Mouse (Mus musculus): ENCODE results near the gene Sbp.
"Not testable (repeated sequence)": the region's sequence is repeated elsewhere in the genome, so short reads cannot be mapped to it uniquely, and the experiment has no call there.

Sbp gene

DNA sequence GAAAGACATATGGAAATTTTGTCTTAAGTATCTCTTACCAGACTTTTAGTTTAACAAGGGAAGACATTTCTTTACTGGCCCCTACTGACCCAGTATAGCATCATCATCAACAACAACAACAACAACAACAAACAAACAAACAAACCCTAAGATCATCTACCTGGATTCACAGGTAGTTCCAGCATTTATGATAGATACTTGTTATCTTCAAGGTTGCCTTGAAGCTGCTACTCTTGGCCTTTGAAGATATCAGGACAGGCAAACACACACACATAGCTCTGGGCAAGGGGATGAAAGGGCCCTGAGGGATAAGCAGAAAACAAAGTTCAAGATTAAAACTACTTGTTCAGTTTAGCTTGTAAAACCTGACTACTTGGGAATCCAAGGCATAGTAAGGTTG is at the start of gene Sbp:
Gene Sbp, plus strand, starts transcription at position 301 of the 400 bp plus-strand sequence.
- DNase-seq, result no peak

DNA sequence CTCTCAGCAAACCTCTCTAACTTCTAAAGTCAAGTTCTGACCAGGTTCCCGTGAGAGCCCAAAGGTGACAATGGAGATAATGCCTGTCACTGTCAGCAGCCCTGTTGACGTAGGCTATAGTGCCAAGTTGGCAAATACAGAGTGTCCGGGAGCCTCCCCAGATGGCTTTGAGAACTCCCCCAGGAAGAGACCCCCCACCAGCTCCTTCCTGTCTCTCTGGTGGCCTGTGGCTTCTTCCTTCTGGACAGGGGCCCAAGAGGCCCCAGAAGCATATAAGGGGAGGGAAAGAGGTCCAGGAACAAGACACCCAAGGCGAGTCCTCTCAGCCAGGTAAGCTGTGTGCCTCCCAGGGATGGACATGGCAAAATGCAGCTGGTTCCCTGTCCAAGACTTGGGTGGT is 24.3 kb upstream of the Sbp start, which contains the start of gene Dcpp3:
Gene Dcpp3, plus strand, starts transcription at position 301 of the 400 bp plus-strand sequence.
- not testable (repeated sequence) for DNase-seq

DNA sequence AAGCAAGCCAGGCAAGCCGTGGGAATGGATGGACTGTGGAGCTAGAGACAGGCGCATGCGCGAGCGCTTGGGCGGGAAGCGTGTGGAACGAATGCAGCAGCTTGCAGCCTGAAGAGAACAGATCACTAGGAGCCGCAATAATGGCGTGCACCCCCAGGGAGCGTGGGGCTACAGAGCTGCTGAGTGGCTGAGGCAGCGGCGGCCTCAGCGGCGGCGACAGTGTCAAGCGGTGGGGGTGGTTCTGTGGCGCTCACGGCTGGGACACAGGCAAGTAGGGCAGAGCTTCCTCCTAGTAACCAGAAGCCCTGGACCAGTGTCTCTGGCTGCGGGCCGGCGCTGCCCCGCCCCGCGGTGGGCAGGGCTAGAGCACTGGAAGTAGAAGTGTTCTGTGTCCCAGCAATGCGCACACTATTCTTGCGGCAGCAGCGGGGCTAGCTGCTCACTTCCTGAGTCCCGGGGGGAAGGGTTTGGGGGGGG is 16.9 kb upstream of the Sbp start:
- DNase-seq, result peak; percentile 91

DNA sequence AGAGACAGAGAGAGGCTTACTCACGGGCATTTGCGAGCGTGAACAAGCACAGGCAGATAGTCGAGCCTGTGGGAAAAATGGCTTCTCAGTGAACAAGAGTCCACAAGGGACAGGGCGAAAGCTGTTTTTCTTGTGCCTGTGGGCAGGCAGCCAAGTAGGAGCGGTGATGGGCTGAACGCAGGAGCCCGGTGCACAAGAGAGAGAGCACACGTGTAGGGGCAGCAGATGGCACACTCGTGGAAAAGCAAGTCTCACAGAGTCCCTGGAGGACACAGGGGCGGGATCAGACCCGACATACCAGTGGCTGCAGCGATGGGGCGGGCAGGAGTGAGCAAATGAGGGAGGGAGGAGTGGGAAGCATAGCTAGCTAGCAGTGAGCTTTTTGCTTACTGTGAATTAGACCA is 16.4 kb upstream of the Sbp start:
- peak; percentile 53 for DNase-seq

DNA sequence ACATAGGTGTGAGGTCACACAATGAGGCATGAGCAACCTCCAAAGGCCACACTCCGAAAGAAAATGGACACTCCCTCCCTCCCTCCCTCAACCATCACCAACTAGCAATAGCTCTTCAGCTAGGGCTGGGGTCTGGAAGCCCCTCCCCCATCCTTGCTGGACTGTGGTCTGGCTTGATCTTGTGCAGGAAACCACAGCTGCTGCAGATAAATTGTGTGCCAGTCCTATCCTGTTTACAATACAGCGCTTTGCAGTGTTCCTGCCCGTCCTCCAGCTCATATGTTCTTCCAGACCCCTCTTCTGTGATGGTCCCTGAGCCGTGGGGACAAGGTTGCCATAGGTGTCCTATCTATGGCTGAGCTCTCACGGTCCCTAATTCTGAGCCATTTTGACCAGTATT is 10.3 kb upstream of the Sbp start:
- DNase-seq, result no peak

DNA sequence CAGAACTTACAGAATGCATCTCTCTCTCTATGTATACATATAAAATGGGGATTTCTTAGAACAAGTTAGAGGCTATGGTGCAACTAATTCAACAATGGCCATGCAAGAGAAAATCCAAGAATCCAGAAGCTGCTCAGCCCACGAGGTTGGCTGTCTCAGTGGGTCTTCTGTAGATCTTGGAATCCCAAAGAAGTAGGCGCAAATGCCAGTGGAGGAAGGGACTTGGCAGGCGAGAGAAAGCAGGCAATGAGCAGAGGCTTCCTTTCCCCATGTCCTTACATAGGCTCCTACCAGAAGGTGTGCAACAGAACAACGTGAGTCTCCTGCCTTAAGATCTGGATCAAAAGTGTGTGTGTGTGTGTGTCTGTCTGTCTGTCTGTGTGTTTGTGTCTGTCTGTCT is 6.0 kb downstream of the Sbp start:
- not testable (repeated sequence) for DNase-seq

DNA sequence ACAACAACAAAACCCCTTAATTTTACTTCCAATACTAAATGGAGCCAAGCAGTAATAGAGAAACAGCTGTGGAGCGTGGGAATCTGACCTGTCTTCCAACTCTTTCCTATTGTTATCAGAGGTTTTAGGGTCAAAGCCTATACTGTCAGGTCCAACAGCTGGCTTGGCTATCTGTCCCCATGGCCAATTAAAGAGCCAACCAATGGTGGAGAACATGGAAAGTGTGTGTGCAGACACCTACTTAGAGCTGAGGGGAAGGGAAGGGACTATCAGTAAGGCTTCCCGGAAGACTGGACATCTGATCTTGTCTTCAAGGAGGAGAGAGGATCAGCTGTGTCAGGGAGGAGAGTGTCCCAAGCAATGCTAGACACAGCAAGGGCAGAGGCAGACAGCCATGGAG is 7.6 kb downstream of the Sbp start:
- no peak for DNase-seq

DNA sequence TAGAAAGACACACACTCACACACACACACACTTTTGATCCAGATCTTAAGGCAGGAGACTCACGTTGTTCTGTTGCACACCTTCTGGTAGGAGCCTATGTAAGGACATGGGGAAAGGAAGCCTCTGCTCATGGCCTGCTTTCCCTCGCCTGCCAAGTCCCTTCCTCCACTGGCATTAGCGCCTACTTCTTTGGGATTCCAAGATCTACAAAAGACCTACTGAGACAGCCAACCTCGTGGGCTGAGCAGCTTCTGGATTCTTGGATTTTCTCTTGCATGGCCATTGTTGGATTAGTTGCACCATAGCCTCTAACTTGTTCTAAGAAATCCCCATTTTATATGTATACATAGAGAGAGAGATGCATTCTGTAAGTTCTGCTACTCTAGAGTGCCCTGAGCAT is 9.4 kb downstream of the Sbp start:
- DNase-seq, result not testable (repeated sequence)

DNA sequence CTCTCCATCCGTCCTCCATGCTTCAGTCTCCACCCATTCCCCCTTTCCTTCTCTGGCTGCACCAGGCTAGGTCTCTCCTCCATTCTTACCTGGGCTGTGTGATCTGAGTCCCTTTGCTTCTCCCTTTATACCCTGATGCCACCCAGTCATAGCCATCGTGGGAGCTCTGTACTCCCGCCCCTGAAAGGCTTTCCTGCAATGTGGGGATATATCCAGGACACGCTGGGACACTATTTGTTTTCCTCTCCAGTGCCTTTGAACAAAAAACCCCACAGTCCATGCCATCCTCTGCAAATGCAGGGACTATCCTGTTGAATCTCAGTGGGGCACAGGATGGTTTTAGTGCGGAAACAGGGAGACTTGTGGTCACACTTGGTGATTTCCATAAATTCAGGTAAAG is 13.7 kb downstream of the Sbp start, which contains the start of gene Sbpl:
Gene Sbpl, minus strand, starts transcription at position 101 of the 400 bp plus-strand sequence.
- no peak for DNase-seq

DNA sequence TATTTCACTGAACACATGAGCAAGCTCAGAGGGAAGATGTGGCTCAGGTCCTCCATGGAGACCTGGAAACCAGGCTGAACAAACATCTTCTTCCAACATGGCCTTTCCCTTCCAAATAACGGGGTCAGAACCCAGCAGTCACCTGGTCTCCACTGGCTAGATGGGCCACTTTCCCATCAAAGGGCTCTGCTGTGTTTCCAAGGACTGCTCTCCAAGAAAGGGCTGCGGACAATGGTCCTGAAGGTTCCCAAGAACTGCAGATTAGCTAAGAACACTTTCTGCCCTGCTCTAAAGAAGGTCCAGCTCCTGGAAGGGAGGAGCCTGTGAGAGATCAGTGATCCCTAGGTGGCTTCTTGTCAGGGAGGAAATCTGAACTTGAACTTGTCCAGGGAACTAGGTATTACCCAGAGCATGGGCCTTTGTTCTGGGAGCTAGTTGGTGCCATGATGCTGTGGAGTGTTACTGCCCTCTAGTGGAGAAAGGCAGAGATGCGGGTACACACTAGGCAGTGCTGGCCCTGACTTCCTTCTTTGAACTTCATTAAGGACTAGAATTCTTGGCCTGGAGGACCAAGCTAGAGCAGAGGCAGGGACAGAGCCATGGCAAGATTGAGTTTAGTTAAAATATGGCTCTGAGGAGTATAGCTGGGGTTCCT is 18.7 kb downstream of the Sbp start:
- peak; percentile 77 for DNase-seq

DNA sequence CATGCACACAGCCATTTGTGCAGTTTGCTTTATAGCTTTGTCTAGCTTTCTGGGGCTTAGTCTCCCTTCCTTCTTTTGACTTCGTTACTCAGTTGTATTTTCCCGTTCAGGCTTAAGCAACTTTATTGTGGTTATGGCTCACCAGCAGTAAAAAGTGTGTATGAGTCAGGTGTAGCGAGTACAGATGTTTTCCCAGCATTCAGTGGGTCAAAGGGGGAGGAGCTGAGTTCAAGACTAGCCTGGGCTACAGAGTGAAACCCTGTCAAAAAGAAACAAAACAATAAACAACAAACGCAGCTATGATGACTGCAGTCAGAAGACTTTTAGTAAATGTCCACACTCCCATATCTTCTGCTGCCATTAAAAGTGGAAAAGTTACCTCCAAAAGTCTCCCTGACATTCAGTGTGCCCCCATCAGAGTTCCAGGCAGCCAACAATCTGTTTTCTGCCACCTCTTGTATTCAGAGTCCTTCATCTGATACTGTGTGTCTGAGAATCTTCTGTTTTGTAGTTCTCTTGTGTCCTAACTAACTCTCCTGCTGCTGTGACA is 20.2 kb downstream of the Sbp start:
- no peak for DNase-seq

DNA sequence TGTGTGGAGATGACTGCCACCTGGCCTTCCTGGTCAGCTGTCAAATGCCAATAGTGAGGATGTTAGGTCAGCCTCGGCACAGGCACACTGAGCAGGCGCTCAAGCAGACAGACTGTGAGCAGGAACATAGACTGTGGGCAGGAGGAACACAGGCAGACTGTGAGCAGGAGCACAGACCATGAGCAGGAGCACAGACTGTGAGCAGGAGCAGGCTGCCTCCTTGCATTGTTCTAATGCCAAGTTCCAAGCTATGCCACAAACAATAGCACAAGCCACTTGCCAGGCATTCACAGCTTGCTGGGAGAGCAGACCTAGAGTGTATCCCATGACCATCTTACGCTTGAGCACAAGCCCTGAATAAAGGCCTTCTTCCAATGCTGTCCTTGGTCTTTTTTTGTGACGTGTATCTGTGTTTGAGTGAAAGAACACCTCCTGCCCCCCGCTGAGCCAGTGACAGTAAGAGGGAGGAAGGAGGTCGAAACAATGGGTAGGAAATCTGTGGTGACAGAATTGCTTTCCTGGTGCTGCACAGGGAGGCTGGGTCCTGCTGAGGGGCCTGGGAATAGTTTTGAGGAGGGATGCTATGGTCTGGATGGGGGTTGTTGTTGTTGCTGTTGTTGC is 24.4 kb downstream of the Sbp start:
- no peak for DNase-seq

DNA sequence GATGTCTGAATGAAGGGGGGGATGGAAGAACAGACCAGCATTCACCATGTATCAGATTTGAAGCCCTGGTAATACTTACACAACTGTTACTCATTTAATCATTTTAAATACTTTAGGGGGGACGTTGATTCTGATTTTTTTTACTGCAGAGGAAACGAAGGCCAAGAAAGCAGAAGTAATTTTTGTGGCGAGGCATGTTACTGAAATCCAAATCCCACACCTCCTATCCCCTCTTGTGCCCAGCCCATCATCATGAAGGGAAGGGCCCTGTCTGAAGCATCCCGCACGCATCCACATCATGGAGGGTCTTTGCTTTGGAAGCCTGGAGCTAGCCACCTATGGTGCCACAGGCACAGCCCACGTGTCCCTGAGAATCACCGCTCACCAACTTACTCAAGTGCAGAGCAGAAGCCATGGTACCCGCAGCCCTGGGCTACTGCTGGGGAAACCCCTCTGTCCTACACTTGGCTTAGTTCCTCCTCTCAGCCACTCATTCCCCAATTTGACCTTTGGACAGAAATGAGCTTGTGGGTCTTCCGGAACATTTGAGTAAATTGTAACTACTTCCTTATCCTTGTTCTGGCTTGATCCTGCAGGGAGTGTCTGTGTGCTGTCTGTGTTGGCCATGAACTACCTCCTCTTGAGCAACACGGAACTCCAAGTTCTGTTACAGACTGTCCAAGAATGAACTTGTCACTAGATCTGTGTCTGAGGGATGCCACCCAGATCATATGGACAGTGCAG is 25.4 kb downstream of the Sbp start:
- no peak for DNase-seq

DNA sequence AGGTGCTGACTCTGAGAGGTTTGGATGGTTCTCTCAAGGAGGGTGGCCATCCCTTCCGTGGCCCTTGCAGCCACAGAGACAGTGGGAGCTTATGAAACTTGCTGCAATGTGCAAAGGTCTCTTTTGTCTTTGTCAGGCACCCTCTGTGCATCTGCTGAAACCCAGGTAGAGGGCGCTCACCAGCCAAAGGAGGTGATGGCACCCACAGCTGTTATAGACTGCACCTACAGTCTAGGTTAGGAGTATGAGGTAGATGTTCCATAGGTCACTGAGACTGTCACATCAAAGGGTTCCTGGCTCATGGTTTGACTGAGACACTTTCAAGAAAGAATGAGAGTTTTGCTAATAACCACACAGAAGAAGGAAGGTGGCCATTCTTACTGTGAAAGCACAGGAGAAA is 27.3 kb downstream of the Sbp start:
- DNase-seq, result no peak

DNA sequence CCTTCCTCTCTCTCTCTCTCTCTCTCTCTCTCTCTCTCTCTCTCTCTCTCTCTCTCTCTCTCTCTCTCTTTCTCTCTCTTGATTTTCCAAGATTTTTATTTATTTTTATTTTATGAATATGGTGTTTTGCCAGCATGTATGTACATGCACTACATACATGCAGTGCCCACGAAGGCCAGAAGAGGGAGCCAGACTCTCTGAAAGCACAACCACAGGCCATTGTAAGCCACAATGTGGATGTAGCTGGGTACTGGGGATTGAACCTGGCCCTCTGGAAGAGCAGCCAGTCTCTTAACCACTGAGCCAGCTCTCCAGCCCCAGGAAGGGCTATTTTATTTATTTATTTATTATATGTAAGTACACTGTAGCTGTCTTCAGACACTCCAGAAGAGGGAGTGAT is 27.8 kb downstream of the Sbp start:
- DNase-seq, result peak; percentile 69

DNA sequence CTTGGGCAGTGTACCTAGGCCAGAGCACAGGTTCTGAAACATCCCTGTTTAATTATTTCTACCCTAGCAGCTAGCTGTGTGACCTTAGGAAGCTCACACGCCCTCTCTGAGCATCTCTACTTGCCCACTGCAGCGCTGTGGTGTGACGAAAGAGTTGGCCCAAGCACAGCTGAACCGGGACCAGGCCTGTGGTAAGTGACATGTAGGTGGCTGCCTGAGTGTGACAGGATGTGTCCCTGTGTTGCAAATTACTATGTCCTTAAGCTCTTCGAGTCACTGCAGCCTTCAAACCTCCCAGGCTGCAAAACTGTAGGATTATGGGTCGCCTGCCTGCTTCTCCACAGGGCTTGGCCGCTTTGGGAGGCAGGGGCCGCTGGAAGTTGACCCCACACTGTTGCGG is 29.8 kb downstream of the Sbp start:
- no peak for DNase-seq

DNA sequence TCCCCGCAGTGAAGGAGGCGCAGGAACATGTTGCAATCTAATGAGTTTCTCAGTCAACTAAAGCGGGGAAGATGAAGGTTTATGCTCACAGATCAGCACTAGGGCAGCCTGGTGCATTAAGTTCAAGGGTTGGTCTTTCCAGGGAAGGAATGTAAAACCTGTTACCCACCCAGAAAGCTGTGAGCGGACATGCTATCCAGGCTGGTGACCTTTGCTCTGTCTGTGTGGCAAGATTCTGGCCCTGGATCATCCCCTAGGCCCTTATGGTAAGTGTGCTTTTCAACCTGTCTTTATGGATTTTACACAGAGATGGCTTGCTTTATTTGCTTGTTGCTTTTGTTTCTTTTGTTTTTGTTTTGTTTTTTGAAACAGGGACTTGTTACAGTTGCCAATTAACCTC is 35.2 kb downstream of the Sbp start:
- DNase-seq, result no peak

DNA sequence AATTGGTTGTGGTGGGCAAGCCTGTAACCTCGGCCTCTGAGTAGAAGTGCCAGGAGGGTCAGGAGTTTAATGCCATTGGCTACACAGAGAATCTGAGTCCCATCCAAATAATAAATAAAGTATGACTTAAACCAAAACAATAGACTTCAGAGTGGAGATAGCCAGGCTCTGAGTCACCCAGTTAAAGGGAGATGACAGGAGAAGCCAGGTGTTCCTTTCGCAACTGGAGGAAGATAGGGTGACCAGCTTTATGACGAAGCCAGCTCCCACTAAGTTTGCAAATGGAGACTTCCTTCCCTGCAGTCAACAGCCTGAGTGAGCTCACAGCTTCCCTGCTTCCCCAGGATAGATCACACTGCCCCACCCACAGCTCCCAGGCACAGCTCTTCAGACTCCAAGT is 38.0 kb downstream of the Sbp start:
- DNase-seq, result no peak

DNA sequence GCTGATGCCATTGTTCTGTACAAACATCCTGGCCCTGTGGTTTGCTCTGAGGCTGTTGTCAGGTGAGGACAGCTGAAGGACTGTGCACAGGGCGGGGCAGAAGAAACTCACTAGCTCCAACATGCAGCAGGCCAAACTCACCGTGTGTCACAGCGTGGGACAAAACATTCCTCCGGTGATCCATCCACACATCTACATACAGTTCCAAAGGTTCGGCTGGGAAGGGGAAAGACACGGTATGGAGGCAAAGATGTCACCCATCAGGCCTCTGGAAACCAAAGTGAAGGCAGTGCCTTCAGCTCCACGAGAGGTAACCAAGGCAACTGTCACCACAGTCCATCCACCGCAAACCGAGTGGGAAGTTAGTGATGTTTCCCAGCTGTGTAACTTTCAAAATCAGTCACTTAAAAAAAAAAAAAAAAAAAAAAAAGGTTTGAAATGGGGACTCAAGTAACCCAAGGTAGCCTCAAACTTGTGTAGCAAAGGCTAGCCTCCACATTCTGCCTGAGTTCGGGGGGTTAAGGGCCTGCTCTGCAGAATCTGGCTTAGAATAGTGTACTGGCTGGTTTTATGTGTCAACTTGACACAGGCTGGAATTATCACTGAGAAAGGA is 38.9 kb downstream of the Sbp start, which contains the start of gene Prss30:
Gene Prss30, minus strand, starts transcription at position 270 of the 613 bp plus-strand sequence.
- no peak for DNase-seq

DNA sequence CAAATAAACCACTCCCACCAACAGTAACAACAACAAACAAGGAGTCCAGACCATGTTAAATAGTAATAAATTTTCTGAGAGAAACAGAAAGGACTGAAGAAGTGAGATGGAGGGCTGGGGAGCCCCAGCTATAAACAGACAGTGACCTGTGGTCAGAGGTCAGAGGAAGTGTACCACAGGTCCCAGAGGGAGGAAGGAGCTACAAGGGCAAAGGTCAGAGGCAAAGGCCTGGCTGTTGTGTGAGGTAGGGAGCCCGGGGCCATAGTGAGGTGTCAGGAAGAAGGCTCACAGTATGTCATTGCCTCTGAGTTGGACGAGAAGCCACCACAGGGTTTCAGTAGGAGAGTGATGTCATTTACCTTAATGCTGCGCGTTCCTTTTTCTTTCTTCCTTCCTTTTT is 41.4 kb downstream of the Sbp start:
- no peak for DNase-seq

DNA sequence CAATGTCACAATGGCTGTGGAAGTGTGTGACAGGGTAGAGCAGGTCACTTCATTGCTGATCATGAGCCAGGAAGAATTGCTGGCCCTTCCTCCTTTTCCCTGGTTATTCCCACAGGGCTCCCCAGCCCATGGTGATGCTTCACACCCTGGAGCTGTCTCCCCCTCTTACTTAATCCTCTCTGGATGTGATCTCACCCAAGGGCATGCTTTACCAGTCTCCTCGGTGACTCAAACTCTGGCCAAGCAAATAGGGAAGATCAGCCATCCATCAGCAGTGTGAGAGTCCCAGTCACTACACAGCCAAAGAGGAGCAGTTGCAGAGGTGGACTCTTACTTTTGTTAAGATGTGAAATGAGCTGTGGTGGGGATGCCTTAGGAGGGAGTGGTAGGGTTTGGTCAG is 43.5 kb downstream of the Sbp start:
- no peak for DNase-seq

DNA sequence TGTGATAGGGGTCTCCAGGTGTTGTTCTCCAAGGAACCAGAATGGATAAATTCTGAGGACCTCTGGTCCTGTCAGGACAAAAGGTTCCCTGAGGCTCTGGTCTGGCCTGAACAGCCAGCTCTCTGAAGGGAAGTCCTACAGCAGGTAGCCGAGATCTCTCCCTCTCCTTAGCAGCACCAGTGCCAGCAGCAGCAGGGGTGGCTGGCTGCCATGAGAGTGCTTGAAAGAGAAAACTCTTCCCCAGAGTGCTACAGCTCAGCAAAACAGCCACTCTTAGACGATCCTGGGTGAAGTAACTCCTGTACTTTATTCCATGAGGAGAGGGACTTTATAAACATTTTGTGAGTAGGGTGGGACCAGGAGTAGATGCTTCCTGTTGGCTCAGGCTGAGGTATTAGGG is 48.3 kb downstream of the Sbp start:
- DNase-seq, result no peak

Measured in right cerebral cortex, adult 18-20 months (tissue).